Mouse (Mus musculus): ENCODE results near the gene Ifrd2. TPM values are rescaled to one million over a fixed set of nuclear protein-coding genes. Genes with fewer than 3 reads are reported as not detected.

The Ifrd2 gene
- polyA plus RNA-seq, 1 experiment from 2014 or later: 171 TPM

DNA sequence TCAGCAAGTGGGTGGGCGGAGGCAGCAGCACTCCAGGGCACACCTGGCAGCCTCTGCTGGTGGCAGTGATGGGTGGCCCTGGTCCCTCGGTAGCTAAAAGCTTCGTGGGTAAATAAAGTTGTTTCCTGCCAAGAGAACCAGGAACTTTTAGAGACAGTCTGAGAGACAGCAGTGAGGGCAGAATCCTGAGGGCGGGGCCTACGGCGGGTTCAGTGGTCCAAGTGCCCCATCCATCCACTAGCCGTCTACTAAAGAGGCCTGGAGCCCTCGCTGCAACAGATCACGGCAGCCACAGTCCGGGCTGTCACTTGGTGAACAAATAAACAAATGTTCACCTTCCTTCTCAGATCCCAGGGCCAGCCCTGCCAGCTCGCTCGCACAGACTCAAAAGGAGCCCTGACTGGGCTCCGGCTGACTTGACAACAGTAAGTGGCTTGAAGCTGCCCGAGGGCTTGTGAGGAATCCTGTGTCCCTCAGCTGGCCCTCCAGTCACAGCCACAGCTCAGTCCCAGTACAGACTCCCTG lies 42.5 kb downstream of the Ifrd2 start:
- WGBS (ENCODE audit: insufficient replicate concordance): 43% methylated on average over 14 of the region's 14 CpGs
- Histone ChIP-seq H3K36me3 (peaks cover 53% of the 10 kb centered on the region), H3K9ac (peak overlapping the region; percentile 36), H3K4me2 (peak overlapping the region; percentile 47), H3K9me3 (replicated peaks) (no peaks in the 10 kb centered on the region), H3K4me3 (no peak overlapping the region), H3K27ac (peak overlapping the region; percentile 91), H3K27me3 (replicated peaks) (no peaks in the 10 kb centered on the region), H3K4me1 (peaks cover 98% of the 10 kb centered on the region)
- ATAC-seq: no peak

GRCm38 (mm10) chr9:107630576-107630975 lies 43.1 kb downstream of the Ifrd2 start:
- Histone ChIP-seq H3K9ac (peak overlapping the region; percentile 36; the same call in 1 of the 2 replicates), H3K27me3 (replicated peaks) (no peaks in the 10 kb centered on the region), H3K4me3 (no peak overlapping the region), H3K36me3 (peaks cover 46% of the 10 kb centered on the region), H3K4me1 (peaks cover 93% of the 10 kb centered on the region), H3K9me3 (replicated peaks) (no peaks in the 10 kb centered on the region), H3K27ac (peak overlapping the region; percentile 91), H3K4me2 (peak overlapping the region; percentile 47)
- 64% methylated on average over 4 of the region's 4 CpGs for WGBS (ENCODE audit: insufficient replicate concordance)
- no peak for ATAC-seq

- Histone ChIP-seq H3K27ac (peak overlapping the region; percentile 91), H3K9me3 (replicated peaks) (no peaks in the 10 kb centered on the region), H3K4me3 (no peak overlapping the region), H3K4me1 (peaks cover 93% of the 10 kb centered on the region), H3K9ac (no peak overlapping the region), H3K4me2 (peak overlapping the region; percentile 97), H3K36me3 (peaks cover 39% of the 10 kb centered on the region), H3K27me3 (replicated peaks) (no peaks in the 10 kb centered on the region)
- WGBS (ENCODE audit: insufficient replicate concordance): 83% methylated on average over 9 of the region's 9 CpGs
- no peak for ATAC-seq
Observed at GRCm38 (mm10) chr9:107631311-107631826, 43.9 kb downstream of the Ifrd2 start.

DNA sequence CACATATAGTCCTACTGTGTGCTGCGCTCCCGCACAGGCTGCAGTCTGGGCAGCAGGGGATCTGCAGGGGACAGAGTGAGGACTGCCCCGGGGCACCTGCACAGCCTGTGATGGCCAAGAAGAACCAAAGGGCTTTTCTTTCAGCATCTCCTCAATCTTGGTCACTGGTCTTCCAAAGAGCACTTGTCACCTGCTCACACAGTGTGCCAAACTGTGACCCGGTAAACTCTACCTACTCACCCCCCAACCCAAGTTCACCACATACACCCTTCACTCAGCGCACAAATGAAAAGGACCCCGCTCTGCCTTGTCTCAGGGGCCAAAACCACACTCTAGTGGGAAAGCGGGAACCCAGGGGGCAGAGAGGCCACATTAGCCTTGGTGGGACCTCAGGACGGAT lies 44.4 kb downstream of the Ifrd2 start:
- no peak for ATAC-seq
- no peak overlapping the region for H3K9ac ChIP-seq

DNA sequence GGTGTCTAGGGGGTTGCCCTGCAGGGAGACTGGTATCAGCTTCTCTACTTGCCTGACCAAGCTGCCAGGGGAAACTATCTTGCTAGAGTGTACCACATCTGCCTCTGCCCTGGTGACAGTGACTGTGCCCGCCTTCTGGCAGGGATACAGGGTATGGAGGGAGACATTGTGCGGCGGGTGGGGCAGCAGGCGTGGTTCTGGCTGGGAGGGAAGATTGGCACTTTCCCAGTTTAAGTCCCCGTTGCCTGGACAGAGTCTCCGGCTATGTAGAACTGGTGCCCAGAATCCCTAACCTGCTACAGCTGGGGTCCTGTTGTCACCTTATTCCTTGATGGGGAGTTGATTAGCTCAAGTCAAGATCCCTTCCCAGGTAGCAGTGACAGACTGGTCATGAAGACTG lies 45.0 kb downstream of the Ifrd2 start:
- Histone ChIP-seq H3K4me1 (peaks cover 92% of the 10 kb centered on the region), H3K27me3 (replicated peaks) (no peaks in the 10 kb centered on the region), H3K36me3 (peaks cover 35% of the 10 kb centered on the region), H3K27ac (peak overlapping the region; percentile 91), H3K4me2 (peak overlapping the region; percentile 97), H3K4me3 (peak overlapping the region; percentile 85), H3K9me3 (replicated peaks) (no peaks in the 10 kb centered on the region), H3K9ac (peak overlapping the region; percentile 93)
- WGBS (ENCODE audit: insufficient replicate concordance): 52% methylated on average over 6 of the region's 6 CpGs
- no peak for ATAC-seq

More for the DNA sequence above, 44.4 kb downstream of the Ifrd2 start:
- Histone ChIP-seq H3K27ac (peak overlapping the region; percentile 91), H3K27me3 (replicated peaks) (no peaks in the 10 kb centered on the region), H3K9me3 (replicated peaks) (no peaks in the 10 kb centered on the region), H3K36me3 (peaks cover 36% of the 10 kb centered on the region), H3K4me2 (peak overlapping the region; percentile 97), H3K4me1 (peaks cover 92% of the 10 kb centered on the region), H3K4me3 (no peak overlapping the region)
- WGBS (ENCODE audit: insufficient replicate concordance): 92% methylated on average over 8 of the region's 8 CpGs

- Histone ChIP-seq H3K4me3 (peak overlapping the region; percentile 85), H3K9ac (peak overlapping the region; percentile 93), H3K9me3 (replicated peaks) (no peaks in the 10 kb centered on the region), H3K36me3 (peaks cover 28% of the 10 kb centered on the region), H3K4me2 (peak overlapping the region; percentile 97), H3K4me1 (peaks cover 86% of the 10 kb centered on the region), H3K27ac (peak overlapping the region; percentile 91), H3K27me3 (replicated peaks) (no peaks in the 10 kb centered on the region)
- peak; percentile 40 for ATAC-seq
- WGBS (ENCODE audit: insufficient replicate concordance): 1% methylated on average over 22 of the region's 33 CpGs
Observed at GRCm38 (mm10) chr9:107633091-107633660, 45.7 kb downstream of the Ifrd2 start.

- Histone ChIP-seq H3K4me3 (peak overlapping the region; percentile 85), H3K4me2 (peak overlapping the region; percentile 97), H3K27ac (peak overlapping the region; percentile 91), H3K9me3 (replicated peaks) (no peaks in the 10 kb centered on the region), H3K4me1 (peaks cover 79% of the 10 kb centered on the region), H3K27me3 (replicated peaks) (no peaks in the 10 kb centered on the region), H3K36me3 (peaks cover 21% of the 10 kb centered on the region), H3K9ac (peak overlapping the region; percentile 93)
- peak; percentile 22; the same call in 1 of the 2 replicates for ATAC-seq
- WGBS (ENCODE audit: insufficient replicate concordance): under 1% methylated on average over 15 of the region's 15 CpGs
Observed at GRCm38 (mm10) chr9:107633661-107634405, 46.4 kb downstream of the Ifrd2 start.

- H3K9ac ChIP-seq: peak overlapping the region; percentile 93
- H3K27me3 ChIP-seq (replicated peaks): no peaks in the 10 kb centered on the region
- H3K9me3 ChIP-seq (replicated peaks): no peaks in the 10 kb centered on the region
- peak overlapping the region; percentile 85 for H3K4me3 ChIP-seq
- peaks cover 71% of the 10 kb centered on the region for H3K4me1 ChIP-seq
- peak overlapping the region; percentile 91 for H3K27ac ChIP-seq
- peaks cover 18% of the 10 kb centered on the region for H3K36me3 ChIP-seq
- WGBS (ENCODE audit: insufficient replicate concordance): under 1% methylated on average over 35 of the region's 35 CpGs
- H3K4me2 ChIP-seq: peak overlapping the region; percentile 97
- peak; percentile 4; the same call in 1 of the 2 replicates for ATAC-seq
Observed at GRCm38 (mm10) chr9:107634406-107635278, 47.2 kb downstream of the Ifrd2 start.

GRCm38 (mm10) chr9:107635279-107636028 lies 48.0 kb downstream of the Ifrd2 start, which contains the start of gene Gnai2:
Gene Gnai2 (minus strand): TSS chr9:107635367.
- Histone ChIP-seq H3K27ac (peak within 1 kb of the TSS; percentile 91), H3K9ac (peak within 1 kb of the TSS; percentile 93), H3K4me3 (peak within 1 kb of the TSS; percentile 85), H3K36me3 (peaks cover 17% of the 10 kb centered on the region), H3K27me3 (replicated peaks) (no peaks in the 10 kb centered on the region), H3K4me2 (peak within 1 kb of the TSS; percentile 97), H3K9me3 (replicated peaks) (no peaks in the 10 kb centered on the region), H3K4me1 (peaks cover 68% of the 10 kb centered on the region)
- WGBS (ENCODE audit: insufficient replicate concordance): 2% methylated on average over 38 of the region's 38 CpGs
- peak; percentile 94 for ATAC-seq

- Histone ChIP-seq H3K4me3 (no peak overlapping the region), H3K4me1 (peaks cover 59% of the 10 kb centered on the region)
Observed at GRCm38 (mm10) chr9:107637070-107637469, 49.6 kb downstream of the Ifrd2 start.

More at GRCm38 (mm10) chr9:107637070-107637469, 49.6 kb downstream of the Ifrd2 start:
- ATAC-seq: no peak
- no peak overlapping the region for H3K4me2 ChIP-seq
- 61% methylated on average over 7 of the region's 7 CpGs for WGBS (ENCODE audit: insufficient replicate concordance)
- no peak overlapping the region for H3K27ac ChIP-seq
- H3K27me3 ChIP-seq (replicated peaks): no peaks in the 10 kb centered on the region
- 0 out of 2 replicates have a peak, but pooled peaks cover 1% of the 10 kb centered on the region for H3K36me3 ChIP-seq
- H3K9me3 ChIP-seq (replicated peaks): no peaks in the 10 kb centered on the region
- no peak overlapping the region for H3K9ac ChIP-seq
